Mouse (Mus musculus): Measurements from ENCODE around the gene Tfdp1. TPM values are rescaled to one million over a fixed set of nuclear protein-coding genes. Genes with fewer than 3 reads are reported as not detected.
A peak's percentile ranks its signal among the peaks of the same experiment; 100 is the strongest.
"Not testable (repeated sequence)": the region's sequence is repeated elsewhere in the genome, so short reads cannot be mapped to it uniquely, and the experiment has no call there.

The Tfdp1 gene
- total RNA-seq (2021): 10 to 100 TPM; 40.4 to 45.5 TPM
- long read RNA-seq, experiment 1, transcript Tfdp1-203 (11 exons, 2,421 nt): minor isoform, 8 of 84 reads
- long read RNA-seq, experiment 1, transcript Tfdp1-204 (12 exons, 2,511 nt): major isoform, 13 of 84 reads
- long read RNA-seq, experiment 1, transcript Tfdp1-201 (11 exons, 1,700 nt): minor isoform, 8 of 84 reads
- long read RNA-seq, experiment 1, partial matches to known transcripts: 1 of 84 reads
- long read RNA-seq, experiment 1, other reads (novel, unspliced or antisense): 54 of 84 reads
- long read RNA-seq, experiment 2, transcript Tfdp1-204 (12 exons, 2,511 nt): major isoform, 15 of 77 reads
- long read RNA-seq, experiment 2, partial matches to known transcripts: 3 of 77 reads
- long read RNA-seq, experiment 2, other reads (novel, unspliced or antisense): 56 of 77 reads

- intact Hi-C loops (cut with DNase I): no loop called here
- DNase-seq: peak; percentile 83 to 86
These were observed at the start of gene Tfdp1 for GRCm38 (mm10) chr8:13338255-13338860. Gene Tfdp1, plus strand, starts transcription at chr8:13338751.

GRCm38 (mm10) chr8:13292364-13292763, 46.2 kb upstream of the Tfdp1 start:
- intact Hi-C loops (cut with DNase I): no loop called here
- peak; percentile 77 to 84 for DNase-seq

GRCm38 (mm10) chr8:13293677-13294470, 44.7 kb upstream of the Tfdp1 start:
- intact Hi-C loops (cut with DNase I): no loop called here
- DNase-seq: no peak

- no peak for DNase-seq
- intact Hi-C loops (cut with DNase I): no loop called here
These were observed 39.0 kb upstream of the Tfdp1 start for GRCm38 (mm10) chr8:13299571-13299970.

- DNase-seq: no peak
- intact Hi-C loops (cut with DNase I): no loop called here
These were observed 37.5 kb upstream of the Tfdp1 start for GRCm38 (mm10) chr8:13301036-13301435.

- intact Hi-C loops (cut with DNase I): no loop called here
- DNase-seq: no peak
These were observed 33.1 kb upstream of the Tfdp1 start for GRCm38 (mm10) chr8:13305459-13305858.

GRCm38 (mm10) chr8:13305884-13306283, 32.7 kb upstream of the Tfdp1 start:
- no peak for DNase-seq
- intact Hi-C loops (cut with DNase I): no loop called here

- no peak for DNase-seq
- intact Hi-C loops (cut with DNase I): no loop called here
These were observed 32.1 kb upstream of the Tfdp1 start for GRCm38 (mm10) chr8:13306309-13306909.

- intact Hi-C loops (cut with DNase I): no loop called here
- no peak for DNase-seq
These were observed 31.6 kb upstream of the Tfdp1 start for GRCm38 (mm10) chr8:13306916-13307315.

- intact Hi-C loops (cut with DNase I): no loop called here
- no peak for DNase-seq
These were observed 23.6 kb upstream of the Tfdp1 start for GRCm38 (mm10) chr8:13314922-13315321.

GRCm38 (mm10) chr8:13316671-13317070, 21.9 kb upstream of the Tfdp1 start:
- intact Hi-C loops (cut with DNase I): no loop called here
- no peak for DNase-seq

GRCm38 (mm10) chr8:13326598-13326997, 12.0 kb upstream of the Tfdp1 start:
- peak in 1 of 2 experiments; percentile 34 for DNase-seq
- intact Hi-C loops (cut with DNase I): no loop called here

GRCm38 (mm10) chr8:13334671-13335070, 3.9 kb upstream of the Tfdp1 start:
- no peak for DNase-seq
- intact Hi-C loops (cut with DNase I): no loop called here

- intact Hi-C loops (cut with DNase I); DNase-seq: not testable (repeated sequence)
These were observed 1.3 kb upstream of the Tfdp1 start for GRCm38 (mm10) chr8:13337245-13337644.

GRCm38 (mm10) chr8:13337678-13338077, 873 bp upstream of the Tfdp1 start:
- DNase-seq: no peak
- intact Hi-C loops (cut with DNase I): no loop called here

GRCm38 (mm10) chr8:13338901-13339645, 522 bp downstream of the Tfdp1 start:
- intact Hi-C loops (cut with DNase I): no loop called here
- peak; percentile 30 to 38 for DNase-seq

GRCm38 (mm10) chr8:13339646-13339990, 1.1 kb downstream of the Tfdp1 start:
- intact Hi-C loops (cut with DNase I): no loop called here
- no peak for DNase-seq

- intact Hi-C loops (cut with DNase I): no loop called here
- no peak for DNase-seq
These were observed 2.1 kb downstream of the Tfdp1 start for GRCm38 (mm10) chr8:13340650-13341049.

GRCm38 (mm10) chr8:13342340-13342739, 3.8 kb downstream of the Tfdp1 start:
- intact Hi-C loops (cut with DNase I): no loop called here

GRCm38 (mm10) chr8:13343134-13343533, 4.6 kb downstream of the Tfdp1 start:
- no peak for DNase-seq
- intact Hi-C loops (cut with DNase I): no loop called here

More at GRCm38 (mm10) chr8:13342340-13342739, 3.8 kb downstream of the Tfdp1 start:
- no peak for DNase-seq

Measured in heart, postnatal 14 days (tissue).